Mouse (Mus musculus) brain, embryonic 14.5 days (tissue): Measurements from ENCODE around the gene Fbln1.

Experiments
- CTCF ChIP-seq: fragments of 200-500 bp; IDR thresholded peaks from 2 replicates; pipeline ENCODE4 v1.5.1; 2012; ENCODE audit warnings: inconsistent platforms, mild to moderate bottlenecking, moderate library complexity, borderline replicate concordance; ENCODE audit not compliant: insufficient read depth, insufficient read length; ENCODE audit errors: extremely low read depth
- POLR2A ChIP-seq: fragments of 200-500 bp; IDR thresholded peaks from 2 replicates; pipeline ENCODE4 v1.6.1; 2012; ENCODE audit warnings: mild to moderate bottlenecking, inconsistent platforms, borderline replicate concordance; ENCODE audit not compliant: poor library complexity, insufficient read depth, insufficient read length, severe bottlenecking; ENCODE audit errors: extremely low read depth

DNA sequence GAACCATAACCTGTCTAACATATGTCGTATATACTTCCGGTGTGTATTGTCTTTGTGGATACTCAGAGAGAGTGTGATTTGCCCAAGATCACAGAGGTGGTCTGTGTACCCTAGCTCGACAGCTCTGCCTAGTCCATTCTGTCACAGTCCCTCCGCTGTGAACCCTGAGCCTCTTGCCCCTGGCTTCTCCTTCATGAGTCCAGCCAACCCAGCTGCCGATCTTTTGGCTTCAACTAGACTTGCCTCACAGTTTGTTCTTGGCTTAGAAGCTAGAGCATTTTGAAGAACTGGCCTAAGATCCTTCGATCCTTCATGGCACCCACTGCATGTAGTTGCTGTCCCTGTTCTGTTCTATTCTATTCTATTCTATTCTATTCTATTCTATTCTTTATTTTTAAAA, 46.7 kb downstream of the Fbln1 start:
- TF ChIP-seq POLR2A, result no peak
- no peak for TF ChIP-seq CTCF
